Mouse (Mus musculus): ENCODE data around the gene Odf3l1. TPM values are rescaled to one million over a fixed set of nuclear protein-coding genes. Genes with fewer than 3 reads are reported as not detected.

Odf3l1 gene
- total RNA-seq, 2 experiments from 2014 or later = not detected

DNA sequence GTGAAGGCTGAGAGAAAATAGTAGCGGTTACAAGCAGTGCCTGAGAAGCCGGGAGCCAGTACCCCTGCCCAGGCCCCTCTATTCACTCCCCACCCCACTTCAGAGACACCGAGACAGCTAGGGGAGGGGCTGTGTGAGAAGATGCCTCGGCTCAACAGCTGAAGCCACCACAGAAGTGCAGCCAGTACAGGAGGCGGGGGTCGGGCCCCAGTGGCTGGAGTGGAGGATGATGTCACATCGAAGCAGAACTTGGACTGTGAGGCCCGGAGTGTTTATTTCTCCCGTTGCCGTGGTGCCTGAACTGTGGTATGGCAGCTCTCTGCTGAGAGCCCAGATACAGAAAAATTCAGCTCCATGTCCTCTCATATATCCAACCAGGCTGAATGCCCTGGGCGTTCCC, 12.7 kb downstream of the Odf3l1 start:
- no peak for ATAC-seq (replicated peaks; ENCODE audit: low FRiP score, poor library complexity, severe bottlenecking)

DNA sequence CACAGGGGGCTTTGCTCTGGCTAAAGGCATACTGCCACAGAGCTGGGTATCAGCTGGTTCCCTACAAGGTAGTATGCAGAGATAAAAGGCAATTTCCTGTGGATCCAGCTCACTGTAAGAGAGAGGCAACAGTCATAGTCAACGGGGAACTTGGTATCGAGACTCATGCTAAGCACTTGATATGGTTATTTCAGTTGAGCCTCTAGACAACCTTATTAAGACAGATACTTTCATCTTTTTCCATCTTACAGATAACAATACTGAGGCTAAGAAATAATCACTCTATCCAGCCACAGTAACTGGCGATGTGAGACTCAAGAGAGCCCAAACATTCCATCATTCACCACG, 13.6 kb downstream of the Odf3l1 start:
- ATAC-seq (replicated peaks; ENCODE audit: low FRiP score, poor library complexity, severe bottlenecking) = no peak

DNA sequence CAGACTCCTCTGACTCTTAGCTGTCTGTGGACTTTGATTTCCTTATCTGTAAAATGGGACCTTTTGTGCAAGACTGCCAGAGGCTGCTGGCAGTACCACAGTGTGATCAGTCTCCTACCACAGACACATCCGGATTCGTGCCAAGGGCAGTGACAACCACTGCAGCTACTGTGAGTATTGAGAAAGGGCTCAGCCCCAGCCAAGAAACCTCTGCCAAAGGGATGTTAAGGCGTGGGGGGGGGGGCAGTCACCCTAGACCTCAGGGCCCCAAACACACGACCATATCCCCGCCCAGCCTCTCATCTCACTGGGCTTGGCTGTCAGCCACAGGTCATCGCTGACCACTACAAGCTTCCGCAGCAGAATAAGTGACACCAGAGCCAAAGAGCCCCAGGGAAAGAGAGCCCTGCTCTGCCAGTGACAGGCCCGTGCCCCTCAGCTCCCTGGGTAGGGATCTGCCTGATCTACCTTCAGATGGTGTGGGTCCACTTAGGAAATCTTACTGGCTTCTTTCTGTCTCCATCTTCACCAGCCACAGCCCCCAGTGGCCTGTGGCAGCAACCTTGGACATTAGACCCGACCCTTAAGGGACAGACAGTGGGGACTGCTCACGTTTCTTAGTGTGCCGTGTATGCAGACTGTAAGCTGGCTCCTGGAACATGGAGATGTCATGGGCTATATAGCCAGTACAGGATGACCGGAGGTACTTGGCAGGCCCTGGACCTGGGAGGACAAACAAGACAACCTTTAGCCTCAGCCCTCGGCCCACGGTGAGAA, 14.2 kb downstream of the Odf3l1 start:
- no peak; the same call in 1 of the 2 replicates for ATAC-seq (replicated peaks; ENCODE audit: low FRiP score, poor library complexity, severe bottlenecking)

DNA sequence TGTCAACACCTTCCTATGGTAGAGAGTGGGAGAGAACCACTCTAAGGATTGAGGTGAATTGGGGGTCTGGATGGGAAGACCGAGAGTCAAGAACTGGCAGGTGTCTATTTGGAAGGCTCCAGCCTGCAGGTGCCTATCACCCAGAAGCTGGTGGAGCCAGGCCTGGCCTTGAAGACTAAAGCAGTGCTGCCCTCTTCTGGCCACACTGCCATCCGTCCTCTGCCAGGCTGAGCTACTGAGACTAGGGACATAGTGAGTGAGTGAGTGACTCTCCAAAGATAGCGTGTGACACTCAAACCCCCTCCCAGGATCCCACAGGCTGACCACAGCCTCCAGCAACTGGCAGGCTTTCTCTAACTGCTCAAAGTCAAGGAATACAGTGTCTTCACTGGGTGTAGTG, 17.0 kb downstream of the Odf3l1 start:
- ATAC-seq (replicated peaks; ENCODE audit: low FRiP score, poor library complexity, severe bottlenecking) = no peak

DNA sequence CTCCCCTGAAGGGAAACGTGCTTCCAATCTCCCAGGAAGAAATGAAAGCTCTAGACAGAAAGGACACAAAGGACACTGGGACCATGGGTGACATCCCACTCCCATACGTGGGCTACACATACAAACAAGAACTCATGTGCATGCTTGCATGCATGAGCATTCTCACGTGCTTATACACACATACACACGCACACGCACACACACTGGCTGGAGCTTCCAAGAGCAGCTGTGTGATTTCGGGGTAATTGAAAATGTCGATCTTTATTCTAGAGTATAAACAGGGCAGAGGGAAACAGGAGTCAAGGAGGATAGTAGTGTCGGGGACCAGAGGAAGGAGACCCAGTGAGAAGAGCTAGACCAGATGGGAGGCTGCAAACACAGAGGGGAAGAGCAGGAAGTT, 19.8 kb downstream of the Odf3l1 start:
- no peak for ATAC-seq (replicated peaks; ENCODE audit: low FRiP score, poor library complexity, severe bottlenecking)

DNA sequence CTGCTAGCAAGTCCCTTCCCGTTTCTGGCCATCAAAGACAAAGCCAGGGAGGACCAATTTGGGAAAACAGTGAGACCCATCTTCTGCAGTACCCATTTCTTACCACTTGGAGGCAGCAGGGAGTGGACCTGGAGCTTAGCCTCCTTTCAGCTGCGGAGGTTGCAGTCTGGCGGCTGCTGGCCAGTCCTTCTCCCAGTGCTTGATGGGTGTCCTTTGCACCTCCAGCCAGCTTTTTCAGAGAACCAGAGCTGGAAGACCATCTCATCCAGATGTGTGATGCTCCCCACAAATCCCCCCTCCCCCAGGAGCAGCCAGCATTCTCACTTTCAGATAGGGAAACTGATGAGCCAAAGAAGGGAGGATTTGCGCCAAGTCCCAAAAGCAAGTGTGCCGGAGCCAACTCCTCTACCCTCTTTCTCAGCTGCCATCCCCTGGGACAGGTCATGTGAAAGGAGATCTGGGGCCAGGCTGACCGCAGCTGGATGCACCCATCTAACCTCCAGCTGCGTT, 20.7 kb downstream of the Odf3l1 start:
- no peak for ATAC-seq (replicated peaks; ENCODE audit: low FRiP score, poor library complexity, severe bottlenecking)

DNA sequence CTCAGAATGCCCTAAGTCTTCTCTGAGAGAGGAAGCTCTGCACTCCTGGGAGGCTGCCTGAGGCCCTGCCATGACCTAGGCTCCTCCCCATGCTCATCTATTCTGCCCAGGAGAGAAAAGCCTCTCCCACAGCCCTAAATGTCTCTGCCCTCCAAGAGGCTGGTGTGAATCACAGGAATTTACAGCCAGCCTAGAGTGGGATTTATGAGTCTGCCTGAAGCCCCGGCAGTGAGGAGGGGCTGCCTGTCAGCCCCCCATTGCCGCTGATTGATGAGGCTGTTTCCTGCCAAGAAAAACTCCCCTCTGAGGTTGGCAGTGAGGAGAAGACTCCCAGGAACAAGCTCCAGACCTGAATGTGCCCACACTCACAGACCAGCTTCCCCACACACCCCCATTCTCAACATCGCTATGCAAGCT, 22.2 kb downstream of the Odf3l1 start:
- ATAC-seq (replicated peaks; ENCODE audit: low FRiP score, poor library complexity, severe bottlenecking) = no peak

DNA sequence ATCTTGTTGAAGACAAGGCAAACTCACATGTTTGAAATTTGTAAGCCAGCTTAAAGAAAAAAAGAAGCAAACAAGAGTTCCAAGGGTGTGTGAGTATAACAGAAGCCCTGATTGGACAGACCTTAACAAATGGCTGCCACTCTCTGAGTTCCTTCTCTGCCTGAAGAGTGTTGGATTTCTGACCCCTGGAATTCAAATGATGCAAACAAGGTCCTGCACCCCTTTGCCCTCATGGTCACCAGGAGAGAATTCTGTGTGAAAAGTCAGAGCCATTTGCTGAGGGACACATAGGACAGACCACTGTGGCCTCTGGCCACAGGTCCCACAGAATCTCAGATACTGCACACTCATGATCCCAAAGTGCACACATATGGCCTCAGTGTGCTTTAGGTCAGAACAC, 22.6 kb downstream of the Odf3l1 start:
- ATAC-seq (replicated peaks; ENCODE audit: low FRiP score, poor library complexity, severe bottlenecking) = no peak

DNA sequence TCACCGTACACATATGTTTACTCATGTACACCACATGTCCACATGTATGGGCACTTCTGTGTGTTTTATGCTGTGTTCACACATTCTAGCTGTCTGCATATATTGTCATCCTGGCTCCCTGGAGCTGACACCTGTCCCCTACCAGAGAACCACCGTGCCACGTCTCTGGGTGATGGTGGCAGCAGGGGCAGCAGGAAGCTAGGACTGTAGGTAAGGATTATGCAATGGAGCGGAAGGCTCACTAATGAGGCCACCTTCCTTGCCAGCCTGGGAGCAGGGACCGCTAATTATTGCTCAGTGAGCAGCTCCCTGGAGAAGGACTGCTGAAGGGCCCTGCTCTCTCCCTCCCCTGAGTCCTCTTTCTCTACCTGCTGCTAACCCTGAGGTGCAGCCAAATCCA, 23.8 kb downstream of the Odf3l1 start:
- ATAC-seq (replicated peaks; ENCODE audit: low FRiP score, poor library complexity, severe bottlenecking) = no peak

DNA sequence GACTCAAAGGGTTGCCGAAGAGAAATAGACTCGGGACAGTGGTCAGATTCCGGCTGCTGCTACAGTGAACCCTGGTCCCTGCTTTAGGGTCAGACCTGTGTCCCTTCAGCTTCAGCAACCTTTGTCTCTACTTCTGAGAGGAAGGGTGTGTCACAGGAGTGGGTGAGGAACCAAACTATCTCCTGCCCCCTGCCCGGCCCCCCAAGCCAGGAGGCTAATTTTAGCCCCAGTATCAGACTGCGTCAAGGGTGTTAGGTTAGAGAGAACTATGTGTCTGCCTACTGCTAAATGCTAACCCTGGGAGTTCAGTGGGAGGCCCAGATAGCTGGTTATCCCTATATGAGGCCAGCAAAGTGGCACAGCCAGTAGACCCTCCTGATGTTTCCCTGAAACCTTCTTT, 29.3 kb downstream of the Odf3l1 start:
- no peak for ATAC-seq (replicated peaks; ENCODE audit: low FRiP score, poor library complexity, severe bottlenecking)

DNA sequence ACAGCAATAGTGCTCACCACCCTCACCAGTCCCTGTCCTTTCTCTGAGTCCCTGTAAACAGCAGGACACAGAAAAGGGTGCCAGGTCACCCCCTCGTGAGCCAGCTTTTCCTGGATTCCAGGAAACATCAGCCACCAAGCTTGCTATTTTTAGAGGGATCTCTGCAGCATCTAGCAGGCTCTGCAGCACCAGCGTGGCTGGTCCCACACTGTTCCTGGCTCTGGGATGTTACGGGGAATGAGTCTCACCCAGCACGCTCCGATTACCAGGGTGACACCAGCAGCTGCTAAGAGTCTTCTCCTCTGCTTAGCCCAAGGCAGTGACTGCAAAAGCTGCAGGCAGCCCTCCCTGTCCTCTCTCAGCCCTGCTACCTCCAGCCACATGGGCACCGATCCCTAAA, 31.6 kb downstream of the Odf3l1 start:
- ATAC-seq (replicated peaks; ENCODE audit: low FRiP score, poor library complexity, severe bottlenecking) = no peak

DNA sequence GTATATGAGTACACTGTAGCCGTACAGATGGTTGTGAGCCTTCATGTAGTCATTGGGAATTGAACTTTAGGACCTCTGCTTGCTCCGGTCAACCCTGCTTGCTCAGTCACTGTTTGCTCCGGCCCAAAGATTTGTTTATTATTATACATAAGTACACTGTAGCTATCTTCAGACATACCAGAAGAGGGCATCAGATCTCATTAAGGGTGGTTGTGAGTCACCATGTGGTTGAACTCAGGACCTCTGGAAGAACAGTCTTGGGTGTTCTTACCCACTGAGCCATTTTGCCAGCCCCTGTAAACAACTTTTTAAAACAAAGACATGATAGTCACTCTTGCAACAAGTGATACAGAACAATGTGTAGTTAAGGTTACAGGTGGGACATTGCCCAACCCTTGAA, 32.6 kb downstream of the Odf3l1 start:
- ATAC-seq (replicated peaks; ENCODE audit: low FRiP score, poor library complexity, severe bottlenecking) = no peak

DNA sequence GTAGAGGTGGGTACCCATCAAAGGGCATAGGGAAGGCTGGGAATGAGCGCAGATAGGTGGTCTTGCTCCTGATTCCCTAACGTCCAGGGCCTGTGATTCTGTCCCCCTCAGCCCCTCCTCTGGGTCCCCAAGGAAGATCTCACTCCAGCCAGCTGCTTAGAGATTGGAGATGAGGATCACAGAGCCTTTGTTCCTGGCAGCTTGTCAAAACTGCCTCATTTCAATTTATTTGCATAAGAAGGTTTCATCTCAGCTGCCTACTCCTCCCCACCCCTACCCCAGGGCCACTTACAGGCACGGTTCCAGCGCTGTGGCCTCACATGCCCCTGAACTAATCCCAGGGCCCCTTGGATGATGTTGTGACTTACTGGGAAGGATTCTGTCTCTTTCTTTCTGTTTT, 34.3 kb downstream of the Odf3l1 start:
- ATAC-seq (replicated peaks; ENCODE audit: low FRiP score, poor library complexity, severe bottlenecking) = no peak

DNA sequence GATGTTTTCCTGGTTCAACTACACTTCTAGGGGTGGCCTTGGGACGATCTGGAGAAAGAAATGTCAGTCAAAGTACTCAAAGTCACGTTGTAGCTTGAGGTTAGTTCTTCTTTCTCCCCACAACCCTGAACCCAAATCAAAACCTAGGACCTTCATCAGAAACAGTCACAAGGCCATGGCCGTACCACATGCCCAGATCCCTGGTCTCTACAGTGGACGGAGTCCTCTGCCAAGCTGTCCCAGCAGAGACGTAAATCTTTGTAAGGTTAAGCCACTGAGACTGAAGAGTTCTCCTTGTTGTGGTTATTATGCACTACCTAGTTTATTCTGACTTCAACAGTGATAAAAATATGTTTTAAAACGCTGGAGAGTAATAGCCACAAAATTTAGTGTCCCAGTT, 35.6 kb downstream of the Odf3l1 start:
- ATAC-seq (replicated peaks; ENCODE audit: low FRiP score, poor library complexity, severe bottlenecking) = no peak

DNA sequence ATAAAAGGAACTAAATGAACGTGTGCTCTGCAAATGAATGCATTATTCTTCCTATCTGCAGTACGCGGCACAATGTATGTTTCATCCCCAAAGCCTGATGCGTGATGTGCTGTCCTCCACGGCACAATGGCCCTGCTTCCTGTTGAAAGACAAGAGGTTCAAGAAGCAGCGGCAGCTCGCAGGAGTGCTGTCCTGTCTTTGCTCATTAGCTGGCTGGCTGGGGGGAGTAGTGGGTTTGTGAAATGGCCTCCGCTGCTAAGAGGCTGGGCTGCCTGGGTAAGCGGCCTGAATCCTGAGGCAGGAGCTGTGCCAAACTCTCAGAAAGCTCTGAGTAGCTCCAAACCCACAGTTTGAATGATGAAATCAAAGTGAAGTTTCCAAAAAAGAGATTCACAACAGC, 36.3 kb downstream of the Odf3l1 start:
- ATAC-seq (replicated peaks; ENCODE audit: low FRiP score, poor library complexity, severe bottlenecking) = no peak

DNA sequence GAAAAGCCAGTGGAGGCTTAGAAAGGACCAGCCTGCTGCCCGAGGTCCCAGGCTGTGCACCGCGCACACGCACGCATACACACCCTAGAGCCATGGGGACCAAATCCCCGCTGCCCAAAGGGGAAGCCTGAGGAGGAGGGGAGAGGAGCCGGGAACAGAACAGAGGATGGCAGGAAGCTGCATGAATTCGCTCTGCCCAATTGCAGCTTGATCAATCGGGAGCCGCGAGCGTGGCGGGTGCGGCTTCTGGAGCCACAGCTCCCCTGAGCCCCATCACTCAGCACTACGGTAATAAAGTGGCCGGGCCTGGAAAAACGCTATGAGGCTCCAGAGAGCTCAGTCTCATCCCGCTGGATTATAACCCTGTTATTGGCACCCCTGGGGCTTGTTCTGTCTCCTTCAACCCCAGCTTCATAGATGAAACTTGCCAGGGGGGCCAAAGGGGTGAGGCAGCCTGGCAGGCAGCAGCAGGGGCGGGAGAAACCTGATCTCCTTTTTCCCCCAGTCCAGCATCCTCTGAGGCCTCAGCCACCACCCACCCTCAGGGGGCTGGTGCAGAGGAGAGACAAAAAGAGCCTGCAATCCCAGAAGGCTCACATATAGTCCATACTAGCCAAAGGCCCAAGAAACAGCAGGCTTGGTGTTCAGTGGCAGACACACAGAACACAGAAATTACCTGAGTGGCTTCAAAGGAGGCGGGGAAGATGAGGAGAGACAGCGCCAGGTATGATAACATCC, 38.8 kb downstream of the Odf3l1 start:
- no peak for ATAC-seq (replicated peaks; ENCODE audit: low FRiP score, poor library complexity, severe bottlenecking)

DNA sequence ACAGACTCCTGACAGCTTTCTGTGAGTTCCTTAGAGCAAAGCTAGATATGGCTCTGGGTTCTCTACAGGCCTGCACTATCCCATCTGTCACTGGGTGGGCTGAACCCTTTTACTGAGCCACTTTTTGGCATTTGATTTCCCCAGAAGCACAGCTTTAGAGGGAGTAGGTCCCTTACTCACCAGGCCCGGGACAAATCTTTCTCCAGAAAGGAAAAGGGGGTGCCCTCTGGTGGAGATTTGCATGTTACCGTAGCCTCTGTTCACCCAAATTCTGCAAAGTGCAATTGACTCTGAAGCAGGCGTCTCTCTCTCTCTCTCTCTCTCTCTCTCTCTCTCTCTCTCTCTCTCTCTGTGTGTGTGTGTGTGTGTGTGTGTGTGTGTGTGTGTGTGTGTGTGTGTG, 39.6 kb downstream of the Odf3l1 start:
- ATAC-seq (replicated peaks; ENCODE audit: low FRiP score, poor library complexity, severe bottlenecking) = no peak

DNA sequence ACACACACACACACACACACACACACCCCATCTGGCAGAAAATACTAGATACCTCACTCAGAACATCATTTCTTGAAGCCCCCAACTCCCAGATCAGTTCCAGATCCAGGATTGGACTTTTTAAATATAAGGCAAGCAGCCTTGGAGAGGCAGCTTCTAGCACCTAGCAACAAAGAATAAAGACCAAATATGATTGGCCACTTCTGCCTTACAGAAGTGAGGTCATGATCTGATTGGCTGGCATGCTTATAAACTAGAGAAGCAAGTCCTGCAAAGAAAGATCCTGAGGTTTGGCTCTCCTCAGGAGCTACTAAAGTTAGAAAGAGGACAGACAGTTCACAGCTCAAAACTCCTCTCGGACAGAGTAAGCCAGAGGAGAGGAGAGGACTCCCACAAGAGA, 53.6 kb downstream of the Odf3l1 start:
- ATAC-seq (replicated peaks; ENCODE audit: low FRiP score, poor library complexity, severe bottlenecking) = no peak

DNA sequence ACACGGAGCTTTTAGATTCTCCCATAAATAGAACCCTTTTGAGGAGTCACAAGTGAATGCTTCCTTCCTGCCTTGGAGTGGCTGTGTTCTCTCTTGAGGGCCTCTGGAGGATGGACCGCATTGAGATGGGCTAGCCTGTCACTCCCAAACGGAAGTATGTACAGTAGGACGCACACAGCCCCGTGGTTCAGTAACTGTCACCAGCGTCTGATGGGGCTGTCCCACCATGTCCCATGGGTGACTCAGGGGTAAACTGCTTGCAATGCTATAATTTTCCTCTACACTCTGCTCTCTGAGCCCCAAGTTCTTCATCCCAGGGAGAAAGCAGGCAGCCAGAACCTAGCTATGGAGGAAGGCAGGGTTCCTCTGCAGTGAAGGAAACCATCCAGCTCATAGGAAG, 56.5 kb downstream of the Odf3l1 start:
- ATAC-seq (replicated peaks; ENCODE audit: low FRiP score, poor library complexity, severe bottlenecking) = no peak

DNA sequence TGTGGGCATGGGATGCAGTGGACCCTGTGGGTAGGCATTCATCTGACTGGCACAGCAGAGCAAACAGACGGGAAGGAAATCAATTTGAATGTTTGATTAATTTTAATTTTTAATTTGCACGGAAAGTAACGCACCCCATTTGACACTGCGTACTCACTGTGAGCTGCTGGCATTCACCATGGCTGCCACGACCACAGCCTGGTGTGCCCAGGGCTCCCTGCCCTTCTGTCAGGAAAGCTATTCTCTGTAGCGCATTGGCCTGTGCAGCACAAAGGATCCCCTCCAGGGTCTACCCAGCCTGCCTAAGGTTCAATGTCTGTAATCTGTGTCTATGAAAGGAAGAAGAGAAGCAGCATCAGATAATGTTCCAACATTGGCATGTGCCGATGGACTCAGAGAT, 61.3 kb downstream of the Odf3l1 start:
- ATAC-seq (replicated peaks; ENCODE audit: low FRiP score, poor library complexity, severe bottlenecking) = no peak
